Mouse (Mus musculus) testis, adult 2 months (tissue): ENCODE data around the gene Mrgpra4. TPM values are rescaled to one million over a fixed set of nuclear protein-coding genes. Genes with fewer than 3 reads are reported as not detected.

Experiments used
- H3K27ac ChIP-seq: fragments of 200-500 bp; 2 replicates; pipeline ENCODE4 v1.5.1; 2012; ENCODE audit warnings: low read depth, low read length; ENCODE audit not compliant: control insufficient read depth, insufficient read depth
- H3K27me3 ChIP-seq: fragments of 200-500 bp; 2 replicates; pipeline ENCODE4 v1.6.1; 2012; ENCODE audit warnings: mild to moderate bottlenecking, low read length, moderate library complexity; ENCODE audit not compliant: control insufficient read depth, insufficient read depth
- H3K36me3 ChIP-seq: fragments of 200-500 bp; 2 replicates; pipeline ENCODE4 v1.6.1; 2012; ENCODE audit warnings: mild to moderate bottlenecking, low read length; ENCODE audit not compliant: control insufficient read depth, insufficient read depth
- H3K4me1 ChIP-seq: fragments of 200-500 bp; 2 replicates; pipeline ENCODE4 v1.6.1; 2012; ENCODE audit warnings: low read length; ENCODE audit not compliant: control insufficient read depth, insufficient read depth
- H3K4me3 ChIP-seq: fragments of 200-500 bp; 2 replicates; pipeline ENCODE4 v1.5.1; 2012; ENCODE audit warnings: low read depth, mild to moderate bottlenecking, low read length, moderate library complexity, mixed read lengths; ENCODE audit not compliant: control insufficient read depth
- CTCF ChIP-seq: fragments of 200-500 bp; IDR thresholded peaks from 2 replicates; pipeline ENCODE4 v1.5.1; 2012; ENCODE audit warnings: low read depth, mild to moderate bottlenecking, inconsistent platforms, low read length, moderate library complexity; ENCODE audit not compliant: control insufficient read depth, insufficient read depth, insufficient replicate concordance
- POLR2A ChIP-seq: fragments of 200-500 bp; IDR thresholded peaks from 2 replicates; pipeline ENCODE4 v1.6.1; 2012; ENCODE audit warnings: low read depth, mild to moderate bottlenecking, inconsistent platforms, low read length, moderate library complexity; ENCODE audit not compliant: control insufficient read depth
- polyA plus RNA-seq: library from polyadenylated mRNA; depleted of rRNA; stranded (reverse); fragments of >200 nt; gene quantifications from 2 replicates; pipeline ENCODE4 v1.2.3, GENCODE M21; 2012; rRNA removed

Gene Mrgpra4
- not detected in 2 replicates for polyA plus RNA-seq

- no peak for TF ChIP-seq CTCF
- no peak for TF ChIP-seq POLR2A
- Histone ChIP-seq H3K4me3 (no peak within 1 kb of the TSS), H3K27ac (no peak within 1 kb of the TSS), H3K4me1 (no peaks in the 10 kb centered on the region), H3K36me3 (no peaks in the 10 kb centered on the region), H3K27me3 (no peaks in the 10 kb centered on the region)
Observed at GRCm38 (mm10) chr7:47981995-47982394, at the start of gene Mrgpra4. Gene Mrgpra4 (minus strand): TSS chr7:47982095.

- Histone ChIP-seq H3K4me3 (no peak within 1 kb of the TSS), H3K36me3 (no peaks in the 10 kb centered on the region), H3K27ac (no peak within 1 kb of the TSS), H3K4me1 (no peaks in the 10 kb centered on the region), H3K27me3 (no peaks in the 10 kb centered on the region)
- TF ChIP-seq POLR2A (no peak), CTCF (no peak)
Observed at GRCm38 (mm10) chr7:48027497-48027896, 45.6 kb upstream of the Mrgpra4 start, which contains the start of gene Mrgprx1. Gene Mrgprx1 (minus strand): TSS chr7:48027597.

- Histone ChIP-seq H3K4me1 (no peaks in the 10 kb centered on the region), H3K27ac (no peak overlapping the region), H3K36me3 (no peaks in the 10 kb centered on the region), H3K27me3 (no peaks in the 10 kb centered on the region), H3K4me3 (no peak overlapping the region)
- TF ChIP-seq POLR2A (no peak), CTCF (no peak)
Observed at GRCm38 (mm10) chr7:48017874-48018273, 36.0 kb upstream of the Mrgpra4 start.

- Histone ChIP-seq H3K4me1 (no peaks in the 10 kb centered on the region), H3K27ac (no peak overlapping the region), H3K36me3 (no peaks in the 10 kb centered on the region), H3K4me3 (no peak overlapping the region), H3K27me3 (no peaks in the 10 kb centered on the region)
- TF ChIP-seq POLR2A, result no peak
- no peak for TF ChIP-seq CTCF
Observed at GRCm38 (mm10) chr7:47995689-47996088, 13.8 kb upstream of the Mrgpra4 start.

GRCm38 (mm10) chr7:47986752-47987151, 4.9 kb upstream of the Mrgpra4 start:
- H3K4me1 ChIP-seq, result no peaks in the 10 kb centered on the region
- no peak overlapping the region for H3K4me3 ChIP-seq
- TF ChIP-seq POLR2A, result no peak
- no peak for TF ChIP-seq CTCF
- no peak overlapping the region for H3K27ac ChIP-seq
- H3K27me3 ChIP-seq, result no peaks in the 10 kb centered on the region
- H3K36me3 ChIP-seq, result no peaks in the 10 kb centered on the region

Other genes with a start within 250 kb of the Mrgpra4 start
- not detected in 2 replicates for gene Mrgprx1, start 45.5 kb upstream of the Mrgpra4 start, polyA plus RNA-seq
- not detected in 2 replicates for gene Mrgprb5, start 186.9 kb upstream of the Mrgpra4 start, polyA plus RNA-seq
- gene Mrgprb4, start 217.2 kb upstream of the Mrgpra4 start, polyA plus RNA-seq, result not detected in 2 replicates